Mouse (Mus musculus) heart, embryonic 12.5 days (tissue): ENCODE measurements at regions not wholly inside any gene's neighbourhood (a gene's known extent, or its start where the extent isn't known, plus 50 kb on each side); places are given as distances from the start of the nearest gene placed in this dataset.

Source experiments
- ATAC-seq: fragments of 200-750 bp; cut with Nextera tagmentation; 2 replicates; pipeline ENCODE4 v1.8.0; 2017; ENCODE audit warnings: moderate TSS enrichment, moderate library complexity; ENCODE audit not compliant: insufficient number of reproducible peaks, low FRiP score
- H3K27ac ChIP-seq: fragments of 300-500 bp; sonication (generic); 2 replicates; pipeline ENCODE4 v1.5.1; 2016; ENCODE audit warnings: mild to moderate bottlenecking, moderate library complexity; ENCODE audit not compliant: poor library complexity, severe bottlenecking
- H3K27me3 ChIP-seq: fragments of 300-500 bp; sonication (generic); replicated peaks from 2 replicates; pipeline ENCODE4 v1.6.1; 2016; ENCODE audit warnings: mild to moderate bottlenecking, moderate library complexity
- H3K36me3 ChIP-seq: fragments of 300-500 bp; sonication (generic); 2 replicates; pipeline ENCODE4 v1.6.1; 2016; ENCODE audit warnings: mild to moderate bottlenecking, moderate library complexity
- H3K4me1 ChIP-seq: fragments of 300-500 bp; sonication (generic); replicated peaks from 2 replicates; pipeline ENCODE4 v1.6.1; 2016; ENCODE audit warnings: mild to moderate bottlenecking
- H3K4me2 ChIP-seq: fragments of 300-500 bp; sonication (generic); 2 replicates; pipeline ENCODE4 v1.6.1; 2016; ENCODE audit warnings: mild to moderate bottlenecking, moderate library complexity
- H3K4me3 ChIP-seq: fragments of 300-500 bp; sonication (generic); 2 replicates; pipeline ENCODE4 v1.5.1; 2016; ENCODE audit warnings: mild to moderate bottlenecking
- H3K9ac ChIP-seq: fragments of 300-500 bp; sonication (generic); 2 replicates; pipeline ENCODE4 v1.6.1; 2016; ENCODE audit warnings: mild to moderate bottlenecking, moderate library complexity
- H3K9me3 ChIP-seq: fragments of 300-500 bp; sonication (generic); replicated peaks from 2 replicates; pipeline ENCODE4 v1.6.1; 2016; ENCODE audit warnings: mild to moderate bottlenecking, moderate library complexity
- whole genome bisulfite sequencing: fragments of 180-500 bp; shearing (Covaris S2); methylation state at CpG from one replicate; pipeline ENCODE4 v1.1.7; 2016; 5-methylcytosine and 5-hydroxymethylcytosine counted together

GRCm38 (mm10) chr16:62981821-62982220 is 127.7 kb downstream of the Pros1 start:
- WGBS: 69% methylated on average over 1 of the region's 1 CpGs
- Histone ChIP-seq H3K4me1 (no peaks in the 10 kb centered on the region), H3K4me2 (no peak overlapping the region), H3K27ac (no peak overlapping the region), H3K9ac (no peak overlapping the region), H3K9me3 (no peaks in the 10 kb centered on the region), H3K36me3 (no peaks in the 10 kb centered on the region), H3K4me3 (no peak overlapping the region), H3K27me3 (no peaks in the 10 kb centered on the region)
- no peak for ATAC-seq

- WGBS: 47% methylated on average over 4 of the region's 4 CpGs
- no peak for ATAC-seq
- Histone ChIP-seq H3K4me2 (no peak overlapping the region), H3K27me3 (no peaks in the 10 kb centered on the region), H3K36me3 (no peaks in the 10 kb centered on the region), H3K27ac (no peak overlapping the region), H3K9me3 (no peaks in the 10 kb centered on the region), H3K9ac (no peak overlapping the region), H3K4me3 (no peak overlapping the region), H3K4me1 (no peaks in the 10 kb centered on the region)
Measured at GRCm38 (mm10) chr16:62982558-62982957, 128.5 kb downstream of the Pros1 start.

- H3K9me3 ChIP-seq: no peaks in the 10 kb centered on the region
- ATAC-seq: no peak
- WGBS: 74% methylated on average over 3 of the region's 3 CpGs
Measured at GRCm38 (mm10) chr16:62995555-62995954, 141.4 kb downstream of the Pros1 start.

GRCm38 (mm10) chr16:63011151-63011734 is 157.1 kb downstream of the Pros1 start:
- Histone ChIP-seq H3K4me2 (no peak overlapping the region), H3K9me3 (no peaks in the 10 kb centered on the region), H3K27ac (no peak overlapping the region), H3K9ac (no peak overlapping the region), H3K4me3 (no peak overlapping the region), H3K27me3 (no peaks in the 10 kb centered on the region), H3K36me3 (no peaks in the 10 kb centered on the region), H3K4me1 (no peaks in the 10 kb centered on the region)
- WGBS: 76% methylated on average over 4 of the region's 4 CpGs
- no peak for ATAC-seq

More at GRCm38 (mm10) chr16:62995555-62995954, 141.4 kb downstream of the Pros1 start:
- Histone ChIP-seq H3K27ac (no peak overlapping the region), H3K4me1 (no peaks in the 10 kb centered on the region), H3K27me3 (no peaks in the 10 kb centered on the region), H3K9ac (no peak overlapping the region), H3K36me3 (no peaks in the 10 kb centered on the region), H3K4me2 (no peak overlapping the region), H3K4me3 (no peak overlapping the region)

GRCm38 (mm10) chr16:63014453-63014852 is 160.3 kb downstream of the Pros1 start:
- no peaks in the 10 kb centered on the region for H3K36me3 ChIP-seq
- H3K27ac ChIP-seq: no peak overlapping the region
- H3K27me3 ChIP-seq: no peaks in the 10 kb centered on the region
- H3K4me3 ChIP-seq: no peak overlapping the region
- no peak overlapping the region for H3K9ac ChIP-seq
- 36% methylated on average over 7 of the region's 7 CpGs for WGBS
- H3K9me3 ChIP-seq: no peaks in the 10 kb centered on the region
- no peak for ATAC-seq
- H3K4me1 ChIP-seq: no peaks in the 10 kb centered on the region
- H3K4me2 ChIP-seq: no peak overlapping the region; the same call in 1 of the 2 replicates

GRCm38 (mm10) chr16:63016144-63016543 is 162.0 kb downstream of the Pros1 start:
- H3K27ac ChIP-seq: no peak overlapping the region
- H3K36me3 ChIP-seq: no peaks in the 10 kb centered on the region
- no peak overlapping the region for H3K9ac ChIP-seq
- H3K4me2 ChIP-seq: no peak overlapping the region
- H3K4me1 ChIP-seq: no peaks in the 10 kb centered on the region
- H3K4me3 ChIP-seq: no peak overlapping the region
- H3K27me3 ChIP-seq: no peaks in the 10 kb centered on the region
- no peak for ATAC-seq
- 36% methylated on average over 1 of the region's 1 CpGs for WGBS
- H3K9me3 ChIP-seq: no peaks in the 10 kb centered on the region

- no peak overlapping the region for H3K4me3 ChIP-seq
- no peaks in the 10 kb centered on the region for H3K9me3 ChIP-seq
- no peaks in the 10 kb centered on the region for H3K4me1 ChIP-seq
- H3K36me3 ChIP-seq: no peaks in the 10 kb centered on the region
- ATAC-seq: no peak
- no peak overlapping the region for H3K9ac ChIP-seq
- H3K27me3 ChIP-seq: no peaks in the 10 kb centered on the region
- no peak overlapping the region for H3K4me2 ChIP-seq
- WGBS: 74% methylated on average over 2 of the region's 2 CpGs
- H3K27ac ChIP-seq: no peak overlapping the region
Measured at GRCm38 (mm10) chr16:63016658-63017057, 162.6 kb downstream of the Pros1 start.

GRCm38 (mm10) chr16:63030399-63030798 is 176.3 kb downstream of the Pros1 start:
- Histone ChIP-seq H3K27me3 (no peaks in the 10 kb centered on the region), H3K36me3 (no peaks in the 10 kb centered on the region), H3K4me3 (no peak overlapping the region), H3K9me3 (no peaks in the 10 kb centered on the region), H3K27ac (no peak overlapping the region), H3K9ac (no peak overlapping the region), H3K4me1 (no peaks in the 10 kb centered on the region), H3K4me2 (no peak overlapping the region)
- no peak for ATAC-seq
- 72% methylated on average over 4 of the region's 4 CpGs for WGBS

- Histone ChIP-seq H3K4me2 (no peak overlapping the region), H3K27ac (no peak overlapping the region), H3K27me3 (no peaks in the 10 kb centered on the region), H3K9me3 (no peaks in the 10 kb centered on the region), H3K4me1 (no peaks in the 10 kb centered on the region), H3K36me3 (no peaks in the 10 kb centered on the region), H3K9ac (no peak overlapping the region), H3K4me3 (no peak overlapping the region)
- 63% methylated on average over 5 of the region's 5 CpGs for WGBS
- ATAC-seq: no peak
Measured at GRCm38 (mm10) chr16:63031035-63031434, 176.9 kb downstream of the Pros1 start.

GRCm38 (mm10) chr16:63031802-63032201 is 177.7 kb downstream of the Pros1 start:
- Histone ChIP-seq H3K27ac (no peak overlapping the region), H3K4me1 (no peaks in the 10 kb centered on the region), H3K9me3 (no peaks in the 10 kb centered on the region), H3K4me3 (no peak overlapping the region), H3K4me2 (no peak overlapping the region), H3K9ac (no peak overlapping the region), H3K27me3 (no peaks in the 10 kb centered on the region), H3K36me3 (no peaks in the 10 kb centered on the region)
- no peak for ATAC-seq
- WGBS: 53% methylated on average over 6 of the region's 6 CpGs

GRCm38 (mm10) chr16:63049100-63049499 is 195.0 kb downstream of the Pros1 start:
- H3K4me1 ChIP-seq: no peaks in the 10 kb centered on the region
- 58% methylated on average over 1 of the region's 1 CpGs for WGBS
- no peak for ATAC-seq

GRCm38 (mm10) chr16:63062883-63063282 is 208.8 kb downstream of the Pros1 start:
- Histone ChIP-seq H3K4me3 (no peak overlapping the region), H3K27me3 (no peaks in the 10 kb centered on the region), H3K4me1 (no peaks in the 10 kb centered on the region), H3K9ac (no peak overlapping the region), H3K9me3 (no peaks in the 10 kb centered on the region), H3K4me2 (no peak overlapping the region), H3K36me3 (no peaks in the 10 kb centered on the region), H3K27ac (no peak overlapping the region)
- ATAC-seq: no peak

More at GRCm38 (mm10) chr16:63049100-63049499, 195.0 kb downstream of the Pros1 start:
- Histone ChIP-seq H3K27ac (no peak overlapping the region), H3K4me2 (no peak overlapping the region), H3K4me3 (no peak overlapping the region), H3K36me3 (no peaks in the 10 kb centered on the region), H3K9ac (no peak overlapping the region), H3K27me3 (no peaks in the 10 kb centered on the region), H3K9me3 (no peaks in the 10 kb centered on the region)
